Mouse (Mus musculus): Measurements from ENCODE around the gene Il12b. TPM values are rescaled to one million over a fixed set of nuclear protein-coding genes. Genes with fewer than 3 reads are reported as not detected.

The Il12b gene
- polyA plus RNA-seq, 1 experiment from 2014 or later, result not detected

GRCm38 (mm10) chr11:44422337-44423111 is 22.7 kb downstream of the Il12b start:
- H3K27me3 ChIP-seq (ENCODE audit: control insufficient read depth, insufficient read depth, low read length), result no peaks in the 10 kb centered on the region
- H3K4me2 ChIP-seq (ENCODE audit: low read depth, low read length), result peak overlapping the region; percentile 4; the same call in 1 of the 2 replicates
- 46% methylated on average over 10 of the region's 10 CpGs for WGBS

DNA sequence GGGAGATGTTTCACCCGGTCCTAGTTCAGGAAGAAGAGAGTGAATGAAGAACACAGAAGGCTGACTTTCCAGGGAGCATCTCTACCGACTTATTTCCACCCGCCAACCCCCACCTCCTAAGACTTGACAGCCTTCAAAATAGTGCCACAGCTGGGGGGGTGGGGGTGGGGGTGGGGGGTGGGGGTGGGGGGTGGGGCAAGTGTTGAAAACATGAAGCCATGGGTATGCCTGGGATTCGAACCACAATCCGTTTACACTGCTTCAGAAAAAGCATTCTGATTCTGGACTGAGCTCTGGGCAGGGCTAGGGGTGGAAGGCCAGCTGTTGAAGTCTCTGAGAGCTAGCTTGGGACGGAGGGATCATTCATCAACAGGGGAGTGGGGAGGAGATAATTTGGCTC is 23.4 kb downstream of the Il12b start:
- H3K9ac ChIP-seq (ENCODE audit: low read length), result no peak overlapping the region
- 31% methylated on average over 6 of the region's 6 CpGs for WGBS
- no peaks in the 10 kb centered on the region for H3K4me1 ChIP-seq (ENCODE audit: control insufficient read depth, insufficient read depth, low read length)
- no peak overlapping the region for H3K4me3 ChIP-seq (ENCODE audit: low read length)
- no peak overlapping the region for H3K27ac ChIP-seq (ENCODE audit: low read length)
- no peak overlapping the region for H3K4me2 ChIP-seq (ENCODE audit: low read depth, low read length)
- ATAC-seq (replicated peaks; ENCODE audit: extremely low read depth, insufficient read depth, low FRiP score), result no peak
- no peaks in the 10 kb centered on the region for H3K36me3 ChIP-seq (ENCODE audit: control insufficient read depth, insufficient read depth)
- H3K9me3 ChIP-seq (replicated peaks; ENCODE audit: control insufficient read depth, low read length), result no peaks in the 10 kb centered on the region
- no peaks in the 10 kb centered on the region for H3K27me3 ChIP-seq (ENCODE audit: control insufficient read depth, insufficient read depth, low read length)

More at GRCm38 (mm10) chr11:44422337-44423111, 22.7 kb downstream of the Il12b start:
- Histone ChIP-seq H3K4me1 (ENCODE audit: control insufficient read depth, insufficient read depth, low read length) (no peaks in the 10 kb centered on the region), H3K4me3 (ENCODE audit: low read length) (no peak overlapping the region), H3K9me3 (replicated peaks; ENCODE audit: control insufficient read depth, low read length) (no peaks in the 10 kb centered on the region), H3K9ac (ENCODE audit: low read length) (no peak overlapping the region), H3K27ac (ENCODE audit: low read length) (no peak overlapping the region), H3K36me3 (ENCODE audit: control insufficient read depth, insufficient read depth) (no peaks in the 10 kb centered on the region)
- no peak; the same call in 1 of the 2 replicates for ATAC-seq (replicated peaks; ENCODE audit: extremely low read depth, insufficient read depth, low FRiP score)

GRCm38 (mm10) chr11:44423955-44424354 is 24.1 kb downstream of the Il12b start:
- WGBS, result 78% methylated on average over 5 of the region's 5 CpGs
- Histone ChIP-seq H3K4me2 (ENCODE audit: low read depth, low read length) (no peak overlapping the region), H3K9me3 (replicated peaks; ENCODE audit: control insufficient read depth, low read length) (no peaks in the 10 kb centered on the region), H3K36me3 (ENCODE audit: control insufficient read depth, insufficient read depth) (no peaks in the 10 kb centered on the region), H3K27me3 (ENCODE audit: control insufficient read depth, insufficient read depth, low read length) (no peaks in the 10 kb centered on the region), H3K9ac (ENCODE audit: low read length) (no peak overlapping the region), H3K4me3 (ENCODE audit: low read length) (no peak overlapping the region), H3K4me1 (ENCODE audit: control insufficient read depth, insufficient read depth, low read length) (no peaks in the 10 kb centered on the region), H3K27ac (ENCODE audit: low read length) (no peak overlapping the region)
- no peak for ATAC-seq (replicated peaks; ENCODE audit: extremely low read depth, insufficient read depth, low FRiP score)

DNA sequence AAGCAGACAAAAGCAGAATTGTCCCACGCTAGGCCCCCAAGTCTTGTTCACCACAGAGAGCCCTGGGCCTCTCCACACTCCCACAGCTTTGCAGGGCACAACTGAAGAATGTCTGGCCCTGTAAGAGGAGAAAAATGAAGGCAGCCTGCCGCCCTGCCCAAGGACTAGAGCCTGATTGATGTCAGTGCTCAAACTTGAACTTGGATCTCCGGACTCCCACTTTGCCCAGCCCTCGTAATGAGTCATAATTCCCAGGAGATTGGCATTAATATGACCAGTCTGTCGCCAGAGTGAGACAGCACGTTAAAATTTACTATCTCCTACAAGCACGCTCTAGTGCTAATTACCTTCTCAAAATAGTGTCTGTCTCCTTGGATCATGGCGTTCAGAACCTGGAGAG is 25.1 kb downstream of the Il12b start:
- H3K36me3 ChIP-seq (ENCODE audit: control insufficient read depth, insufficient read depth), result no peaks in the 10 kb centered on the region

DNA sequence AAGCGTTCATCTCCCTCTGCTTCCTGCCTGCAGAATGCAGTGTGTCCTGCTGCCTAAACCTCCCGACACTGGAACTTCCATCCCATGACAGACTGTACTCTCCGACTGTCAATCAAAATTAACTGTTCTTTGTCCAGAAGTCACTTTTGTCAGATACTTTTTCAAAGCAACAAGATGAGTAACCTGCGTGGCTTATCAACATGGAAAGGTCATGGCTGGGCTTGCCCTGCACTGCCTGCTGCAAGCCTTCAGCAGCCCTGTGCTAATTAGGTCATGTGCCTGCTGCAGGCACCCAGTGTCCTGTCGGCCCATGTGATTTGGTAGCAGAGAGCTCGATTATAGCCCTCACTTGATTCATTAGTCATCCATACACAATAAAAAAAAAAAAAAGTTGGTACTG is 25.8 kb downstream of the Il12b start:
- no peak overlapping the region for H3K9ac ChIP-seq (ENCODE audit: low read length)
- H3K9me3 ChIP-seq (replicated peaks; ENCODE audit: control insufficient read depth, low read length), result no peaks in the 10 kb centered on the region
- H3K27me3 ChIP-seq (ENCODE audit: control insufficient read depth, insufficient read depth, low read length), result no peaks in the 10 kb centered on the region
- H3K4me1 ChIP-seq (ENCODE audit: control insufficient read depth, insufficient read depth, low read length), result no peaks in the 10 kb centered on the region
- H3K27ac ChIP-seq (ENCODE audit: low read length), result no peak overlapping the region
- no peak overlapping the region for H3K4me2 ChIP-seq (ENCODE audit: low read depth, low read length)
- WGBS, result 58% methylated on average over 6 of the region's 6 CpGs
- no peak overlapping the region for H3K4me3 ChIP-seq (ENCODE audit: low read length)
- no peak for ATAC-seq (replicated peaks; ENCODE audit: extremely low read depth, insufficient read depth, low FRiP score)
- no peaks in the 10 kb centered on the region for H3K36me3 ChIP-seq (ENCODE audit: control insufficient read depth, insufficient read depth)

More for the DNA sequence above, 25.1 kb downstream of the Il12b start:
- no peaks in the 10 kb centered on the region for H3K27me3 ChIP-seq (ENCODE audit: control insufficient read depth, insufficient read depth, low read length)
- no peaks in the 10 kb centered on the region for H3K9me3 ChIP-seq (replicated peaks; ENCODE audit: control insufficient read depth, low read length)
- no peak overlapping the region for H3K4me2 ChIP-seq (ENCODE audit: low read depth, low read length)
- H3K4me1 ChIP-seq (ENCODE audit: control insufficient read depth, insufficient read depth, low read length), result no peaks in the 10 kb centered on the region
- no peak overlapping the region for H3K9ac ChIP-seq (ENCODE audit: low read length)
- H3K4me3 ChIP-seq (ENCODE audit: low read length), result no peak overlapping the region
- 68% methylated on average over 8 of the region's 8 CpGs for WGBS
- no peak overlapping the region for H3K27ac ChIP-seq (ENCODE audit: low read length)
- ATAC-seq (replicated peaks; ENCODE audit: extremely low read depth, insufficient read depth, low FRiP score), result no peak

DNA sequence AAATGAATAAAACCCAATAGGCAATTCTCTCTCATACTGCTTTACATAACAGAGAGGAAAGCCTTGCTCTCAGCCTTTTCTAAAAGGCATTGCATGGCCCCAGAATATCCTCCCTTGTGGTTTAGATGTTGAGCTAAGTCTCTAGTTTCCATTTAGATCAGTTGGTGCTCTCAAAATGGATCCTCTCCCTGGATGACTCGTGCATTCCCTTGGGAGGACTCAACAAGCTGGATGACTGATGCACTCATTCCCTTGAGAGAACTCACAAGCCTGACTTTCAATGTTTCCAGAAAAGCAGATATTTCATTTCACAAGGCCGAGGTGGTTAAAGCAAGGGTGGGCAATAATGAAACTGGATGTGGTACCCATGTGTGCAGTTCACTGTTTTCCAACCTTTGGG is 28.1 kb downstream of the Il12b start:
- WGBS, result 67% methylated on average over 2 of the region's 2 CpGs
- Histone ChIP-seq H3K27ac (ENCODE audit: low read length) (no peak overlapping the region), H3K9ac (ENCODE audit: low read length) (no peak overlapping the region), H3K4me3 (ENCODE audit: low read length) (no peak overlapping the region), H3K4me1 (ENCODE audit: control insufficient read depth, insufficient read depth, low read length) (no peaks in the 10 kb centered on the region), H3K9me3 (replicated peaks; ENCODE audit: control insufficient read depth, low read length) (no peaks in the 10 kb centered on the region), H3K27me3 (ENCODE audit: control insufficient read depth, insufficient read depth, low read length) (no peaks in the 10 kb centered on the region), H3K4me2 (ENCODE audit: low read depth, low read length) (no peak overlapping the region), H3K36me3 (ENCODE audit: control insufficient read depth, insufficient read depth) (no peaks in the 10 kb centered on the region)
- ATAC-seq (replicated peaks; ENCODE audit: extremely low read depth, insufficient read depth, low FRiP score), result no peak

DNA sequence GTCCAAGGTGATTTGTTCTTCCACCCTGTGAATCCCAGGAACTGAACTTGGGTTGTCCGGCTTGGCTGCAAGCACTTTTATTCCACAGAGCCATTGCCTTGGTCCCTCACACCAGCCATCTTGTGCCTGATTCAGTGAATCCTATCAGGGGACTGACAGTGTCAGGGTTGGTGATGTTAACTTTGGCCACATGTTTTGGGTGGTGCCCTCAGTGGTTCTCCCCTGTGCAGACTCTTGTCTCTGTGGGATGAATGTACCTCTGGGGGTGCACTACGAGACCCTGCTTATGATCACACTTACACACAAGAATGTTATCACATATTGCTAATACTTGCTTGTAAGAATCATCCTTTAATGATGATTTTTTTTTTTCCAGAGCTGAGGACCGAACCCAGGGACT is 30.2 kb downstream of the Il12b start:
- no peak overlapping the region for H3K27ac ChIP-seq (ENCODE audit: low read length)
- WGBS, result 83% methylated on average over 3 of the region's 3 CpGs
- H3K27me3 ChIP-seq (ENCODE audit: control insufficient read depth, insufficient read depth, low read length), result no peaks in the 10 kb centered on the region
- no peak for ATAC-seq (replicated peaks; ENCODE audit: extremely low read depth, insufficient read depth, low FRiP score)
- no peak overlapping the region for H3K4me2 ChIP-seq (ENCODE audit: low read depth, low read length)
- no peak overlapping the region for H3K4me3 ChIP-seq (ENCODE audit: low read length)
- H3K36me3 ChIP-seq (ENCODE audit: control insufficient read depth, insufficient read depth), result no peaks in the 10 kb centered on the region
- no peaks in the 10 kb centered on the region for H3K9me3 ChIP-seq (replicated peaks; ENCODE audit: control insufficient read depth, low read length)
- H3K4me1 ChIP-seq (ENCODE audit: control insufficient read depth, insufficient read depth, low read length), result no peaks in the 10 kb centered on the region
- no peak overlapping the region for H3K9ac ChIP-seq (ENCODE audit: low read length)

- Histone ChIP-seq H3K4me3 (ENCODE audit: low read length) (no peak overlapping the region), H3K4me1 (ENCODE audit: control insufficient read depth, insufficient read depth, low read length) (no peaks in the 10 kb centered on the region), H3K36me3 (ENCODE audit: control insufficient read depth, insufficient read depth) (no peaks in the 10 kb centered on the region), H3K27ac (ENCODE audit: low read length) (no peak overlapping the region), H3K4me2 (ENCODE audit: low read depth, low read length) (no peak overlapping the region), H3K9me3 (replicated peaks; ENCODE audit: control insufficient read depth, low read length) (no peaks in the 10 kb centered on the region), H3K9ac (ENCODE audit: low read length) (no peak overlapping the region), H3K27me3 (ENCODE audit: control insufficient read depth, insufficient read depth, low read length) (no peaks in the 10 kb centered on the region)
- ATAC-seq (replicated peaks; ENCODE audit: extremely low read depth, insufficient read depth, low FRiP score), result no peak
- WGBS, result 90% methylated on average over 6 of the region's 6 CpGs
Observed at GRCm38 (mm10) chr11:44437786-44438185, 37.9 kb downstream of the Il12b start.

GRCm38 (mm10) chr11:44451046-44451445 is 51.2 kb downstream of the Il12b start:
- no peaks in the 10 kb centered on the region for H3K4me1 ChIP-seq (ENCODE audit: control insufficient read depth, insufficient read depth, low read length)
- H3K4me2 ChIP-seq (ENCODE audit: low read depth, low read length), result no peak overlapping the region
- H3K27ac ChIP-seq (ENCODE audit: low read length), result no peak overlapping the region
- no peaks in the 10 kb centered on the region for H3K27me3 ChIP-seq (ENCODE audit: control insufficient read depth, insufficient read depth, low read length)
- H3K4me3 ChIP-seq (ENCODE audit: low read length), result no peak overlapping the region
- peaks cover 4% of the 10 kb centered on the region for H3K36me3 ChIP-seq (ENCODE audit: control insufficient read depth, insufficient read depth)
- H3K9me3 ChIP-seq (replicated peaks; ENCODE audit: control insufficient read depth, low read length), result no peaks in the 10 kb centered on the region
- no peak; the same call in 1 of the 2 replicates for ATAC-seq (replicated peaks; ENCODE audit: extremely low read depth, insufficient read depth, low FRiP score)
- no peak overlapping the region for H3K9ac ChIP-seq (ENCODE audit: low read length)

Measured in heart, embryonic 16.5 days (tissue).